Mouse (Mus musculus): Measurements from ENCODE around the gene Lrrc4.
A peak's percentile ranks its signal among the peaks of the same experiment; 100 is the strongest.

The Lrrc4 gene

DNA sequence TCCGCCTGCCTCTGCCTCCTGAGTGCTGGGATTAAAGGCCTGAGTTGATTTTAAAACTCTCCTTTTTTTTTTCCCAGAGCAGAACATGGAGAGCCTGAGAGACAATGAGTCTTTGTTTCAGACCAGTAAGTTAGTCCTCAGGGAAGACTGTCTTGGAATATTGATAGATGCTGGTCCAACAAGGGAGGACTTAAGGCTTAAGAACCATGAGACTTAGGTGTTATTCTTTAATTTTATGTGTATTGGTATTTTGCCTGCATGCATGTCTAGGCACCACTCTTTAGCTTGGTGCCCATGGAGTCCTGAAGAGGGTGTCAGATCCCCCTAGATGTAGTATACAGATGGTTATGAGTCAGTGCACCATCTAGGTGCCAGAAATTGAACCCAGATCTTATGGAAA is 156.9 kb downstream of the Lrrc4 start:
- DNase-seq (ENCODE audit: low read depth, low spot score): no peak

DNA sequence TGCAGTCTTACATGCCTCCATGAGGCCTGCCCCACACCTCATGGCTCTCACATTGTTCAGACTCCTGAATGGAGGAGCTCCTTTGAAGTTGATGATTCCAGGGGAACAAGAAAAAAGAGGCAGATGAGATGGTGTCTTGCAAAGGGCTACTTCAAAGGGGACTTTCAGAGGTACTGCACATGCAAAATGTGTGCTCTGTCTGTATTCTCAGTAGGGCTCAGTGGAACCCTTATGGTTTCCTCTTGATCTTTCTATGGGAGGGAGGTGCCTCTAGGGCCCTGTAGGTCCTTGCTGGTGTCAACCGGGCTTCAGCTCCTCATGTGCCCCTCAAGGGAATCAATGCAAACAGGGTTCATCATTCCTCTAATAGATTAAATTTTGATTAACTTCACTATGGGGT is 159.2 kb downstream of the Lrrc4 start:
- DNase-seq (ENCODE audit: low read depth, low spot score): no peak

DNA sequence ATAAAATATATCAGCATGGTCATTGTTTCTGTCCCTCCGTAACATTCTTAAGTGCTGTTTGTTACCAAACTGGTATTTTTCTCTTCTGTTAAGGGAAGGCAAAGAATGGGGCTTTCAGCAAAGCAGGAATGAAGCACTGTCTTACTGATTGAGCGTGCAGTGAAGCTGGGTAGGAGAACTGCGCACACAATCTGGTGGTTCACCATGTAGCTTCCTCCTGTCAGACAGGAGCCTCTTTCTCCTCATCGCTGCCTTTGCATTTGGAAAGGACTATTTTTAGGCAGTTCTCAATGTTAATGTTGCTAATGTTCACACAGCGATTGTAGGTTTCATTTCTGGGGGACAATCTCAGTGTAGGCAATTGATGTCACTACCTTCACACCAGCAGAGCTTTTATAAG is 162.3 kb downstream of the Lrrc4 start:
- DNase-seq (ENCODE audit: low read depth, low spot score): peak; percentile 39

DNA sequence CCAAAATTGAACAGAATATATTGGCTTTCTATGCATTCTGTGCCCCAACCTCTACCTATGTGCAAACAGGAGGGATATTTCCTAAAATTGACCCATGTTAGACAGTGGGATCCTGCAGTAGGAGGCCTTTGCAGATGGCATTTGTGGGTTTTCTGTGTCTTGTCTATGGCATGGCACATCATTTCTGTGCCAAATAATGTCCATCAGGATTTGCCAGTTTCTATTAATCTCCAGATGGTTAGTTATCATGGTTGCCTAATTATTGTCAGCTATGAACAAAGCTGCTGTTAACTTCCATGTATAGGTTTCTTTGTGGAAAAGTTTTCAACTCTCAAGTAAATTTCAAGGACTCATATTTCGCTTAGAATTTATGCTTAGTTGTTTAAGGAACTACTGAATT is 164.0 kb downstream of the Lrrc4 start:
- DNase-seq (ENCODE audit: low read depth, low spot score): no peak

DNA sequence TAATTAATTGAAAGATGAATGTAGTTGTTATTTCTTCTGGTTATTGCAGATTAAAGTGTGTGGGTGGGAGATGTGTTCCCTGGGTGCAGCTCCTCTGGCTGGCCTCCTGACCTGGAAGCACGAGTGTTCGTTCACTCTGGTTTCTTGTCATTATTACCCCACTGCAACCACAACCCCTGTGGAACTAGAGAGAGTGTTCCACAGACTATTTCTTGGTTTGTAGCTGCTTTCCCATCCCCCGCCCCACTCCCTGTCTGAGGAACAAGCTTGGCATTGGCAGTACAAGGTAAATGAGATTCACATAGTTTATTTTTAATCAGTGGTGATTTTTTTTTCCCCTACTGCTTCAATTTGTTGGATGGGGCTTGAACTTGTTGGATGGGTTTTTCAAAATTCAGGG is 166.8 kb downstream of the Lrrc4 start:
- DNase-seq (ENCODE audit: low read depth, low spot score): no peak

DNA sequence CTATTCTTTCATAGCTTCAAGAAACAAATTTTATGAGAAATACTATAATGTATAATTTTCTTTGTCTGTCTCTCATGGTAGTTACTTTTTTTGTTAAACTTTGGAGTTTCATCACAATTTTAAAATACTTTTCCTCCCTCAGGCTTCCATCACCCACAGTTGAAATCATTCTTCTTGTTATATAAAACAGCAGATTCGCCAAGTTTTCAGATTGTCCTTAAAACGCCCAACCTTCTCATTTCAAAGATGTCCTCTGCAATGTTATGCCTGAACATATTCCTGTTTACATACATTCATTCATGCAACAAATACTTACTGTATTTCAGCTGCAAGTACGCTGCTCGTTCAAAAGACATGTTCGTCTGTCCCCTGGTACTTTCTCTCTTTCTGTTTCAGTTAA is 167.9 kb downstream of the Lrrc4 start:
- DNase-seq (ENCODE audit: low read depth, low spot score): no peak

DNA sequence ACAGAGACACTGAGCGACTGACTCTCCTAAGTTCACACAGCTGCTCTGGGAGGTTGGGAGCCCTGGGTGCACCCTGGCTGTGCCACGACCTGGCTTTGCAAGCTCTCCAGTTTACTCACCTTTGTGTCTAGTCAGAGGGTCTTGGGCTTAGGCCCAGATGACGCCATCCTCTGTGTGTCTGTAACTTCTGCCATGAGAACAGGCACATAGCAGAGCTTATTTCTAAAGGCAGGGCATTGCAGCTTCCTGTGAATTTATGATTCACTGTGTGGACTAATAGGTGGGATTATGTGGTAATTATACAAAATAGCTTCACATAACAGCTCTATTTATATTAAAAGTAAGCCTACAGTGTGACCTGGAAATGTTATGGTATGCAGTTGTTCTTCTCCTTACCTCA is 168.5 kb downstream of the Lrrc4 start:
- DNase-seq (ENCODE audit: low read depth, low spot score): no peak

DNA sequence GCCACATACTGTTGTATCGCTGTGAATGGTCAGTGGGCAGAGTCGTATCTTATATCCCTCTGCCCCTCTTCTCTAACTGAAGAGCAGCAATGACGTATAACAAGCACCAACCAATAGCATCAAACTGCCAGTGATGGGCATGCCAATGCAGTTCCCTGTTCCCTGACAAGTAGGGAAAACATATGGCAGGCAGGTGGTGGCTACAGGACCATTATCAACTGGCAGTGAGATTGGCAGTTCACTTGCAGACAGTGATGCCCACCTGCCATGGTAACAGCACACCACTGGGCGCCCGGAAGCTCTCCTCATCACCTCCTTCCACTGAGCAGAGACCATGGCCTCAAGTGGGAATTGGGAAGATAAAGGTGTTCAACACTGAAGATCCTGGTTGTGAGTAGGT is 175.0 kb downstream of the Lrrc4 start:
- DNase-seq (ENCODE audit: low read depth, low spot score): no peak

DNA sequence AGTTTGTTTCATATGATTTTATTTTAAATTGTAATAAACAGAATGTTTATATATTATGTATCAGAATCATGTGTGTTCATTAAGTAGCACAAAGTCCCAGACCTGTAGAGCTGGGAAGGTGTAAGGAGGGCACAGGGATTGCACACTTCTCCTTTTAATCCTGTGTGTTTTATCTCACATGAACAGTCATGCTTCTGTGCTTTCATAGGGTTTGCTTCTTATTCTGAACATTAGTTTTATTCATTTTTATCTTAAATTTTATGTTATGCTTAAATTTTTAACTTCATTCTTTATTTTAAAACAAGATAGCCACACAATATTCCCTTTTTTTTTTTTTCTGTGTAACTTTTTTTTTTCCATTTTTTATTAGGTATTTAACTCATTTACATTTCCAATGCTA is 186.3 kb downstream of the Lrrc4 start:
- DNase-seq (ENCODE audit: low read depth, low spot score): no peak

DNA sequence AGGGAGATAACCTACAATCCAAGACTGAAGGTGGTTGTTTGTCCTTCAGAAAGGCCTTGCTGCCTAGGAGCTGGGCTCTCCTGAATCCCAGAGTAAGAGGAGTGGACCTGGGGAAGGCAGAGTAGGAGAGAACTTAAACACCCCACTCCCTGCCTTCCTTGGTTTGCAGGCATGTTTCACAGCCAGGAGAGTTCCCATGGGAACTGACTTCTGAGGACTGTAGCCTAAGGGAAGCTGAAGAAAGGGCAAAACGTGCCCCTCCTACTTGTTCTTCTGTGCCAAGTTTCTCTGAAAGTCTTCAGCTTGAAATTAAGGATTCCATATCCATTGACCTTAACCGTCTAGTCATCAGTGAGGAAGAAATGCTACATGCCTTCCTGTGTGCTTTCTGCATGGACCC is 188.6 kb downstream of the Lrrc4 start:
- DNase-seq (ENCODE audit: low read depth, low spot score): no peak

DNA sequence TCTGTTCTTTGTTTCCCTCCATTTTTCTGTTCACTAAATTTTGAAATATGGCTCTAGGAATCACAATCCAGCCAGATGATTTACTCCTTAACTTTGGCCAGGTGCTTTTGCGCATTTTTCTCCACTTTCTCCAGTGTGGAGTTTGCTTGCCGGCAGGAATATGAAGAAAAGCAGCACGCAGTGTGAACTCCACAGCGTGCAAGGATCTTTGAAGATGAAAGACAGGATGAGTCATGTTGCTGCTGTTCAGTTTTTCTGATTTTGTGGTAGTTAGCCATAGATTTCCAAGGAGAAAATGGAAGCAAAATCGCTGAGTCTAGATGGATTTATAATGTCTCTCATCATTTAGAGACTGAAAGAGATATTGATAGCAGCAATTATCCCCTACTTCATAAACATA is 191.5 kb downstream of the Lrrc4 start:
- no peak for DNase-seq (ENCODE audit: low read depth, low spot score)

DNA sequence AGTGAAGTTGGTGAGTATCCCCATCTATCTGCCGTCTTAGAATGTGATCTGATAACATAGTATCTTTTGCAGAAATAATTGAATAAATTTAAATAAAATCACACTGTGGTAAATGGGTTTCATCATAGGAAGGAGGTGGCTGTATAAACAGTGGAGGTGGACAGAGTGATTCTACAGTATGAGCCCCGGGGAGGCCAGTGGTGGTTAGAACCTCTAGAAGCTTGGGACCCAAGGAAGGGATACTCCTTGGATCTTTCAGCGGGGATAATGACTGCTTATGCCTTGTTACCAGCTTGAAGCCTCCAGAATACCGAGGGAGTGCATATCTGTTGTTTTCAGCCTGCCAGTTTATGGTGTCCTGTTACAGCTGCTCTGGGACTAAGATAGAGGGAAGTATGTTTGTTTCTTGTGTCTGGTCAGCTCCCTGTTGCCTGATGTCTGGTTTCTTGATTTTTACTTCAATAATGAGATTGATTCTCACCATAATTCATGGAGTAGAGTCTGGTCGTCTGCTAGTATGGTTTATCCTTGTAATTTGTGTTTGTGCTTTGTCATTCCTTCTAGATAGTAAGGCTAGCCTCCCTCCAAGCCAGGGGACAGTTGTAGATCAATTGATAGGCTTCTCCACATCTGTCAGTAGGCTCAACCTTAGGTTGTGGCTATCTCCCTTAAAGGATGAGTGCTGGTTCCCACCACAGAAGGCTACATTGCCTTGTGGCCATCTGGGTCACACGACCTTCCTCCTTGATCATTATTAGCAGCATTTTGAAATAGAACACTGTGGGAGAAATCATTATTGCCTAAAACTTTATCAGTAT is 195.8 kb downstream of the Lrrc4 start:
- no peak for DNase-seq (ENCODE audit: low read depth, low spot score)

DNA sequence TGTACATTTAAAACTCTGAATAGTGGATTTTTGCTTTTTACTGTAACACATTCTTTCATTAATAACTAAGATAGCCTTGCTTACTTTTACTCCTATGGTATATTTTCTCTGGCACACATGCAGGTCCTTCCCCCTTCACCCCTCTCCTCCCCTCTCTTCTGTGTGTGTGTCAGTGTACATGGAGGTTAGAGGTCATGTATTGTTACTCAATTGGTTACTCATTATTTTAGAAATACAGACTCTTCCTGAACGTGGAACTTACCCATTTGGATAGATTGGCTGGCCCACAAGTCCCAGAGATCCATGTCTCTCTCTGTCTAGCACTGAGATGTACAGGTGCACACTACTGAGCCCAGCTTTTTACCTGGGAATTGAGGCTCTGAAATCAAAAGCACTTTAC is 196.5 kb downstream of the Lrrc4 start:
- DNase-seq (ENCODE audit: low read depth, low spot score): no peak

DNA sequence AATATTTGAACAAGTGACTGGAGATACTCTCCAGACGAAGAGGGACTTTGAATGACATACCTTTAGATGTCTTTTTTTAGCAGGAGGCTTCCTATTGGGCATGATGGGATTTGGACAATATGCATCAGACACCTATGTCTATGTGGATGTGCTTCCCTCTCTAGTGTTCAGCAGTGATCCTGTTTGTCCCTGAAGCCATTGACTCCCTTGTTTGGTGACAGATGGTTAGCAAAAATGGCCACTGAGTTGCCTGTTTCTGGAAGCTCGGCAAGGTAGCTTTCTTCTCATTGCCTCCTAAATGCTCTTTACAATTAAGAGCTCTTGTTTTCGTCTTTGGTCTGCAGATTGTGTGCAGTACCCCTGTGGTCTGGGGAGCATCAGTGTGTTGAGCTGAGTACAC is 197.9 kb downstream of the Lrrc4 start:
- no peak for DNase-seq (ENCODE audit: low read depth, low spot score)

DNA sequence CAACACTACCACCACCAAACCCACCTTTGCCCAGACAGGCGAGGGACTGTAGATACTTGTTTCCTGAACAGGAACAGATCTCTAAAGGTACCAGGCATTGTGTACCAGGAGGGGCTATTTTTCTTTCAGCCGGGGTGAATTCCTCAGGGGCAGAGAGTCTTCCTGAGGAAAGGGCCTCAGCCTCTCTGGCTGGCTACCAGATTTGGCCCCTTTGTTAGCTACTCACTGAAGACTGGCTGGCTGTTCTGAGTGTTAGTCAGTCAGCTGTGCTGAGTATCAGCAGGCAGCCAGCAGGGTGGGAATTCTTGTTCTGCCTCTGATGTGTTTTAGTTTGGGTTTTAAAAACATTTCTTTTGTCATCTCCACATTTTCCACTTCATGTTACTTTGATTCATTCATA is 198.4 kb downstream of the Lrrc4 start:
- no peak for DNase-seq (ENCODE audit: low read depth, low spot score)

DNA sequence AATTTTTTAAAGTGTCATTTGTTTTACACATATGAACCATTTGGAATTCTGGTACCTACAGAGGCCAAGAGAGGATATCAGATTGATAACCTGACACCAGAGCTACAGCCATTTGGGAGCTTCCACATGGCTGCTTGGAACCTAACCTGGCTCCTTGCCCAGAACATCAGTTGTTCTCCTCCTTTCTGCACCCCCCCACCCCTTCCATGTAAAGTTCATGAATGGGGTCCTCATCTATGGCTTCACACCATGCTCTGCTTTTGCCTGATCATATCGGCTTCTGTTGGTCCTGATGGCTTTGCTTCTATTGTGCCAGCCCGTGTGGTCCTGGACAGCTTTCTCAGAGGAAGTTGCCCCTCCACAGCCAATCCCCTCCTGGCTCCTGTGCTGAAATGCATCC is 200.6 kb downstream of the Lrrc4 start:
- DNase-seq (ENCODE audit: low read depth, low spot score): no peak

DNA sequence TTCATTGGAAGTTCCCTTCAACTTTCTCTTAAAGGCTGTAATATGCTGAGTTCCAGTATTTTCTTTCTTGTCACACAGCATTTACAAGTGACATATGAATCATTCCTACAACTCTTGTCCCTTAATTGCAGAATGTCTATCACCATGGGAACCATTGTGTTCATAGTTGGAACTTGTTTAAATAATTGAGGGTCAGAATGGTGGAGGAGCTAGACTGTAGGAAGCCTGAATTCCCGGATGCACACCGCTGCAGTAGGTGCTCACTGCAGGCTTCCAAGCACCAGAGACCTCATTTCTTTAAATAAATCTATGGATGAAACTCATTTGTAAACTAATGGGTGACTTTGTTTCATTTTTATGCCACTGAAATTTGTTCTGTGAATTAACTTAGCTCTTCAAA is 201.7 kb downstream of the Lrrc4 start:
- DNase-seq (ENCODE audit: low read depth, low spot score): peak; percentile 39

DNA sequence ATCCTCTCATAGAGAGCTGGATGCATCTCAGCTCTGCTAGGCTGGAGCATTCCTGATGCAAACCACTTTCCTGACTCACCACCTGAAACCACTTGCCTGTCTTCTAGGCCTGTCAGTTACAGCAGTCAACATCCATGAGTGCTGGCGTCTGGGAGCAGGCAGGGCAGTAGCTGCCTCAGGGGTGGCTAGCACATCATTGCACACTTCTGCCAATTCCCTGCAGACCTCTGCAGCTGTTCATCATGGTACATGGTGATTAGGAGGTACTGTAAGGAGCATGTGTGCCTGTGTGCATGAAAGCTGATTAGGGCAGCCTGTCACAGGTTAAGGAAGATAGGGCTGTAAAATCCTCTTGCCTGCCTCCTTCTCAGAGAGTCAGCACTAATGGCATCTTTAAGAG is 203.1 kb downstream of the Lrrc4 start:
- no peak for DNase-seq (ENCODE audit: low read depth, low spot score)

DNA sequence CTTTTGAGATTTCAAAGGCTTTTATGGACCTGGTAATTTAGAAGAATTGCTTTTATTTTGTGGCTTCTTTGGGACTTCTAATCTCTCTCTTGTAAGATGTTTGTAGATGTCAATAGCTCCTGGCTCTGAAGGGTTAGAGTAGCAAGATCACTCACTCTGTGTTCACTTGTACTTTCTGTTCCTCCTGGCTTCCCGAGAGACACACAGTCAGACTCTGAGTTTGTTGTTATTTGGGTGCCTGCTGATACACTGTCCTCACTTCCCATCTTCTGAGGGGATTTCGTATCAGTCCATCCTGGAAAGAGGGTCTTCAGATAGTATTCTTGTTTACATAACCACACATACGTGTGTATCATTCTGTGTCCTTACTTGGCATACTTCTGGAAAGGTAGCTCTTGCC is 208.6 kb downstream of the Lrrc4 start:
- DNase-seq (ENCODE audit: low read depth, low spot score): no peak

DNA sequence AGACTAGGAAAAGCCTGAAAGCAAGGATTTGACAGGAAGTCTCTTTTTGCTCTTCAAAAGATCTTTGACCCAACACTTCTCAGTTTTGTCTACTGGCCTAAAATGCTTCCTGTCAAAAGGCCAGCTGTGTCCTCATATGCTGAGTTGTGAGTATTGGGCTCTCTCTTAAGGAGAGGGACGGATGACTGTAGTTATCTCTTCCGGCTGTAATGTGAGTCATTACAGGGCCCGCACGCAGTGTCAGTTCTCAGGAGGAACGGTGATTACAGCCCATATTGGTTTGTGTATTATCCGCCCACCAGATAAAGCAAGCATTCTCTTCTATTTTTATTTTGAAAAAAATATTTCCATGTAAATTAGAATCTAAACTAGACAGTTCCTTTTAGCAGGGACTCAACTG is 209.0 kb downstream of the Lrrc4 start:
- DNase-seq (ENCODE audit: low read depth, low spot score): no peak

DNA sequence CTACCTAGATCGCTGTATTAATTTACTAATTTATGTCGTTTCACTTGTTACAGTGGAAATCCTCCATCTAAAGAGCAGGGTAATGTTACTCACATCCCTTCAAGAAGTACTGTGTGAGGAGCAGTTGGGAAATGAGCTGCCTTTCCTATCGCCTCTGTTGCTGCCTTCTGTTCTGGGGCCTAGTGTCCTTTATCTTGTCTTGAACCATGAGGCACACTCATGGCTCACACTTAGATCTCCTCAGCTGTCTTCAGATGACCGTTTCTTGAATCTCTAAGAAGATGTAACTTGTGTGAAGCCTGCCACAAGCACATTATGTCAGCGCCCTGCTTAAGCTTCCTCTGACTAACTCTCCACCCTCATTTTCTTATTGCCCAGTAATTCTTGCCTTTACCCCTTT is 209.6 kb downstream of the Lrrc4 start:
- no peak for DNase-seq (ENCODE audit: low read depth, low spot score)

DNA sequence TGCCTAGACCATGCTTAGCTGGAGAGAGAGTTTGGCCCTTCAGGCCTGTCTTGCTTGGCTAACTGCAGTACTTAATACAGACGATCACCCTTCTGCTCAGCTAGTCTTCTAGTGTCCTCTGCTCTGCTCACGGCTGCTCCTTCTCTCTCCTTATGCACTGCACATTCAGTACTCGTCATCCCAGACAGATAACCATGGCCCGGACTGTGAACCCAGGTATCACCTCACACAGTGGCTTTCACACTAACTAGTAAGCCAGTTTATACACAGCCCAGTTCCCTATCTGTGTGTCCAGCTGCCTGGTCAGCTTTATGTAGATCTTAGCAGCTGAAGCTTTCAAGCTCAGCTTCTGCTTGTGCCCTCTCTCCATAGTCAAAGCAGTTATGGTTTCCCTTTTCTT is 210.1 kb downstream of the Lrrc4 start:
- DNase-seq (ENCODE audit: low read depth, low spot score): no peak

DNA sequence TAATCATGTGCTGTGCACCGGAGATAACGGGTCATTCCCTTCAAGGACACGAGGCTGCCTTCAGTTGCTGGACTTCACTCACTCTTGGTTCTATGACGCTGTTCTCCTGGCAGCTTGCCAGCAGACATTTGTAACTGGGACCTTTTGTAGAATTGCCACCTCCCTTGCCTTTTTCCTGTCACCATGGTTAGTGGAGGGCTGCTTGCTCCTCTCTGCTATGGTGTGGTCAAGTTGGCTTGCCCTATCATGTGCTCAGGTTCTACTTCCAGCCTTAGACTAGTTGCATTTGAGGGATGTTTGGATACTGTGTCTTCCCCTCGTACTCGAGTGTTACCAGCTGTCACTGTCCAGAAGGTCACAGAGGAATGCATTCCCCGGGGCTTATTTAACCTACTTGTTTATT is 212.8 kb downstream of the Lrrc4 start:
- no peak for DNase-seq (ENCODE audit: low read depth, low spot score)

DNA sequence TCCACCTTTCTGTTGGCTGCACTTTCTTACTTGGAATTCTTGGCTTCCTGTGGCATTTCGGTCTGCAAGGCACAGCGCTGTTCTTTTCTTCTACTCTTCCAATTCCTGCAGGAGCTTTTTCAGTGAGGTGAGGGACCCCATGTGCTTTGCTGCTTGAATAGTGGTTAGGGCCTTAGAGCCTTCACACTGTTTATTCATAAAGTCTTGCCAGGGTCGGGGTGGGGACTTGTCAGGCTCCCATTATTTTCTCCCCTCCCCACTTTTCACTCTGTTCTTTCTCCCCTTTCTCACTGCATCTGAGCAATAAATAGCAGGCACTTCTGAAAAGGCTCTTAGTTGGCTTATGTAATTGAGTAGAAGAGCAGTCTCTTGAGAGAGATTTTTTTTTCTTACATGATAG is 213.2 kb downstream of the Lrrc4 start:
- no peak for DNase-seq (ENCODE audit: low read depth, low spot score)
